Mouse (Mus musculus) B cell, adult 2 months (primary cell): Measurements from ENCODE around the gene Akap13.
A peak's percentile ranks its signal among the peaks of the same experiment; 100 is the strongest.

ENCODE experiments used
- DNase-seq, 2 experiments: peaks; one replicate each; pipeline ENCODE4 v3.0.0; 2022

The Akap13 gene

GRCm38 (mm10) chr7:75460290-75460689 lies 5.0 kb downstream of the Akap13 start:
- no peak for DNase-seq

- DNase-seq = no peak
Measured at GRCm38 (mm10) chr7:75463579-75464162, 8.3 kb downstream of the Akap13 start.

- DNase-seq = no peak
Measured at GRCm38 (mm10) chr7:75467791-75468190, 12.5 kb downstream of the Akap13 start.

DNA sequence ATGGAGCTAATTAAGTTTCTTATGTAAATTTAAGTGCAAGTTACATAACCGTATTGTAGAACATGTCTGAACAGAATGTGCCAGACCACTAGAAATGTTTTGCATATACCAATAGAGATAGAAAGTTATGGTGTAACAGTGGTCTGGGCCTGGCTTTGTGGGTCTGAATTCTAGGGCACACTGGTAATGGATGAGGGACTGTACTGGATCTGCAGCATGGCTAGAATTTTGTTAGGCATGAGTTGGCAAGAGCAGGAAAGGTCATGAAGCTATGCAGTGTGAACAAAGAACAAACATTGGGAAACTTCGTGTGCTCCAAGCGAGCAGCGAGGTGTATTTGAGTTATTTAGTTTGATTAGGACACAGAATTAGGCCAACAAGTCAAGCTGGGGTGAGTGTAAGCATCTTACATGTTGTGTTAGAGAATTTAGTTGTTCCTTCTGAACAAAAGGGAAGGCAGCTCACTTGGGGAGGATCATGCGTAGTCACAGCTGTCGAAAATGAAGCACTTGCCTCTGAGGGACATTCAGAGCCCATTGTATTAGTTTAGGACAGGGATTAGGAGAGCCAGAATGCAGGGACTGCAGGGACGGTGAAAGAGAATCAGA lies 15.1 kb downstream of the Akap13 start:
- DNase-seq = no peak

- no peak for DNase-seq
Measured at GRCm38 (mm10) chr7:75472316-75473195, 17.2 kb downstream of the Akap13 start.

DNA sequence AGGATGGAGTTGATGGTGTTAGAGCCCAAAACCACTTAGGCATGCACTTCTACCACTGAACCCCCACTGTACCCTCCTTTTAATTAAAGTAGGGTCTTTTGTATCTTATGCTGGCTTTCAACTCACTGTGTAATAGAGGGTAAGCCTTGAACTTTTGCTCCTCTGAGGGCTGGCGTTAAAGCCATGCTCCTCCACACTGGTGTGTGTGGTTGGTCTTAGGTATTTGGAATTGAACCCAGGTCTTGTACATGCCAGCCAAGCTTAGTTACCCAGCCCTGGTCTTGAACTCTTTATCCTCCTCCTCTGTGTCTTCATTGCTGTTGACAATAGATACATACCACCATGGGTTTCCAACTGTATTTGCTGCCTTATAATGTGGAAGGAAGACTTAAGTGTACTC lies 18.0 kb downstream of the Akap13 start:
- no peak for DNase-seq

DNA sequence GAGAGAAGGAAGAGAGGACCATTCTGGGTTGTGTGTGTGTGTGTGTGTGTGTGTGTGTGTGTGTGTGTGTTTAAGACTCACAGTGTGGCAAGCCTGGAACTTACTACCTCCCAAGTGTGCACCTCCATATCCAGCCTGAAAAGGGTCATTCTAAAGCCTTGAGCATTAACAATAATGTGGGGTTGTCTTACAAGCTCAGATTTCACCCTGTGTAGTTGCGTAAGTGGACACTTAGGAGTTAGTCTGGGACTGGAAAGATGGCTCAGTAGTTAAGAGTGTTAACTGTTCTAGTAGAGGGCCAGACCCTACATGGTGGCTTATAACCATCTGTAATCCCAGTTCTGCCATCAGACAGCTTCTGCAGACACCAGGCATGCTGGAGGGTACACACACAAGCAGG lies 18.7 kb downstream of the Akap13 start:
- DNase-seq = no peak

- no peak for DNase-seq
Measured at GRCm38 (mm10) chr7:75474564-75475150, 19.3 kb downstream of the Akap13 start.

DNA sequence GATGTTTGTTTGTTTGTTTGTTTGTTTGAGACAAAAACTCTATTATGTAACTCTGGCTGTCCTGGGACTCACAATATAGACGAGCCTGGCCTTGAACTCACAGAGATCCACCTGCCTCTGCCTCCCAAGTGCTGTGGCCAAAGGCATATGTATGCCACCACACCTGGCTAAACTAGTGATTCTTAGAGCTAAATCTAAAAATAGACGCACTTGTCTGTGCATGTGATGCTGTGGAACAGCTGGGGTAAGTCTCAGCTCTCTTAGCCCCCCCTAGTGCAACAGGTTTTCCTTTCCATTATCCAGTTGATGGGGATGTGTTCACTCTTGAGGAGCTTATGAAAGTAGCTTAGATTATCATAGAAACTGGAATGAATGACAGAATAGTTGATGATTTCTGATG lies 22.7 kb downstream of the Akap13 start:
- no peak for DNase-seq

DNA sequence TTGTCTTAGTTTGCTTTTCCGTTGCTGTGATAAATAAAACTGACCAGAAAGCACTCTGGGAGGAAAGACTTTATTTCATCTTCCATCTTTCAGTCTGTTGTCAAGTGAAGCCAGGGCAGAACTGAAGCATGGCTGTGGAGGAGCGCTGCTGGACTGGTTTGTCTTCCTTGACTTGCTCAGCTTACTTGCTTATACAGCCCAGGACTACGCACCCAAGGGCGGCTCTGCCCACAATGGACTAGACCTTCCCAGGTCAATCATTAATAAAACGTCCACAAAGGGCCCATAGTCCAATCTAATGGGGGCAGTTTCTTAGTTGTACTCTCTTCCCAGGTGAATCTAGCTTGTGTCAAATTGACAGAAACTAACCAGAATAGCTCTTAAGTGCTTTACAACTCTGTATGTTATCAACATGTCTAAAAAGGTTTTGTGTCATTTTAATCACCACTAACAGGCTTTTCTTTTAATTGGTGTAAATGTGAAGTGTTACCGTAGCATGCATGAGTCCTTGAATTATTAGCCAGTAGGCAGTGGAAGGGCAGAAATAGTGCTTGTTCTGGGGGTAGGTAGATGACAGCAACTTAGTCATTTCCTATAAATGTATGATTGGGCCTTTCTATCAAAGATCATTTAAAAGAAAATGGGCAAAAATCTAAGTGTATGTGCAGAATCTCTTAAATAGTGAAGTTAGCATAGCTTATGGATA lies 25.5 kb downstream of the Akap13 start:
- no peak for DNase-seq

GRCm38 (mm10) chr7:75486031-75486430 lies 30.7 kb downstream of the Akap13 start:
- DNase-seq = no peak

DNA sequence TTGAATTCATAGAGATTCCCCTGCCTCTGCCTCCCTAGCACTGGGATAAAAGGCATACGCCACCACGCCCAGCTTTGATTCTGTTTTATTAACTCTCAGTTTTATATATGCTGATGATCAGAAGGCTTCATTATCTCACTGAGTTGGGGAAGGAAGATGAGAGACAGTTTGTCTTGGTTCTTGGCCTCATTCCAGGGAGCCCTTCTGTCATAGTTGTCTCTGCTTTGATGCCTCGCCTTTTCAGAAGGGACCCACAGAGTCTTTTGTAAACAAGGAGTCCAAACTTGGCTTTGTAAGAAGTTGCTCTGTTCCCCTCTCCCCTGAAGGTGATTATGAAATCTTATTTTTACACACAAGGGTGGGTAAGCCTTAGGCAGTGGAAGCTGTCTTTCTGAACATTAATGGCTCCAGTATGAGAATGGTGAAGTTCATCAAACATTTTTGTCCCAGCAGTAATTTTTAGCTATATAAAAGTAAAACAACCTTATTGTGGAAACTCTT lies 40.7 kb downstream of the Akap13 start:
- DNase-seq = no peak

DNA sequence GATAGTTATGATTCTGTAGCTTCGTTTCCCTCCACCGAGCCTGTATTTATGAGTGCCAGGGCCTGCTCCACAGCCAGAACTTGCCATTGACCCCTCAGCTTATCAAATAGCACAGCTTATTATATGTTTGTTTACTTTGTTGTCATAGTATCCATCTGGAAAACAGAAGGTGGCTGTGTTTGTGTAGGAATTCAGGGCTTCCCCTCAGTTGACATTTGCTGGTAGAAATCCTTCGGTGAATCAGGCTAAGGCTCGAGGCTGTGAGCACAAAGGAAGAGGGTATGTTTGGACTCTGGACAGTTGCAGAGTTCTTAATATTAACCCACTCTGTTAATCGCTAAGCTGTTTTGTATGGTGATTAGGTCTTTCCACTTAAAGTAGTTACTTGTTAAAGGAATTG lies 43.3 kb downstream of the Akap13 start:
- DNase-seq = no peak

DNA sequence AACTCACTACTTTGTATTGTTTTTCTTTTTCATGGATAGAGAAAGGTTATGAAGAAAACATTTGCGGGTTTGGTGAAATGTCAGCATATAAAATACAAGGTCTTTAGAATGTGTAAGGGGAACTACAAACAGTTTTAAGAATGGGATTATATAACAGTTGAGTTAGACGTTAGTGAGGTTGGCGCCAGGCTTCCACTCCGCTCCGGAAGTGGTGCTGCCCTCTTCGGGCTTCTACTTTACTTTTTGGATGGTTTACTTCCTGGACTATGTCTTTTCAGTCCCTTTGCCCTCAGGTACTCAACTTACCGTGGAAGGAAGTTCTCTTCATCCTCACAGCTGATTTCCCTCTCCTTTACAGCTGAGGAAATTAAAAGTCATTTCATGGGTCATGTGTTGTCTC lies 43.9 kb downstream of the Akap13 start:
- DNase-seq = no peak

DNA sequence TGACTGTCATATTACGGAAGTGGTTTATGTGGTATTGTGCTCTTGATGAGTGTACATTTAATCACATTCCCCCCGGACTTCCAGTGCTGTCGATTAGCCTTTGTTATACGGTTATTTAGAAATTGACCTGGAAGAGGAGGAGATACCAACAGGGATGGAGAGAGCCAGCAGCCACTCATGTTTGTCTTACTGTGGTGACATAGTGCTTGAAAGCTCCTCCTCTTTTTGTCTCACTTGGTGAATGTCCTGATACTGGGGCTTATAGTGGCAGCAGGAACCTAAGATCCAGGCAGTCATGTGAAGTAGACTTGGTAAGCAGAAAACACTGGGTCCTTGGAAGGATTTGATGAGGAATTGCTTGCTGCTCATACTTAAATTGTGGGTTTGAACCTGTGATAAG lies 44.8 kb downstream of the Akap13 start:
- no peak for DNase-seq

DNA sequence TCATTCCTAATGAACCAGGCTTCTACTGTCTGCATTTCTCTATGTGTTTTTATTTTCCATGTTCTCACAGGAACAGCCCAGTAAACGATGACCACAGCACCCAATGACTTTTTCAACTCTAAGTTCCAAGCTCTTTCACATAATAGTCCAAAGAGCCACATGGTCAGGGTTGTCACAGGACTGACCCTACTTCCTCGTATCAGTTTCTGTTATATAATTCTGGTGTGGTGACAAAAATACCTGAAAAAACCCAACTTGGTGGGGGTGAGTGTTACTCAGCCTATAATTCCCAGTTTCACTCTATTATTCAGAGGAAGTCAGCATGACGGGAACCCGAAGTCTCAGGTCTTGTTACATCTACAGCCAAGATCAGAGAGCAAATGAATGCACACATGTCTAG lies 45.5 kb downstream of the Akap13 start:
- DNase-seq = peak; percentile 38 to 45

GRCm38 (mm10) chr7:75504524-75504923 lies 49.2 kb downstream of the Akap13 start:
- no peak for DNase-seq

DNA sequence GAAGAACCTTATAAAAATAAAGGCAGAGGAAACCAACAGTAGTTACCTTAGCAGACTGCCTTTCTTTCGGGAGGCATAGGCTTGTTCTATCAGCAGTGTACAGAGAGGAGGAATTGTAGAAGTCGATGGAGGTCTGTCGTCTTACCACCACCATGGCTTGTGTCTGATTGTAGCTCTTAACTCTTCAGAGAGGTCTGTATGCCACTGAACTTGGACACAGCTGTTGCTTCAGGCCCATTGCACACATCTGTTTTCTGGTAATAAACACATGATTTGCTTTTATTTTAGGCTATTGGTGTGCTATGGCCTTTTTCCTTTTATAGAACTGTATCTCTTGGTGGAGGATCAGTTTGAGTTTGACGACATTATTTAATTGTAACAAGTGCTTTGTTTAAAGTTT lies 51.3 kb downstream of the Akap13 start:
- DNase-seq = no peak

- no peak for DNase-seq
Measured at GRCm38 (mm10) chr7:75509085-75509873, 53.9 kb downstream of the Akap13 start.

DNA sequence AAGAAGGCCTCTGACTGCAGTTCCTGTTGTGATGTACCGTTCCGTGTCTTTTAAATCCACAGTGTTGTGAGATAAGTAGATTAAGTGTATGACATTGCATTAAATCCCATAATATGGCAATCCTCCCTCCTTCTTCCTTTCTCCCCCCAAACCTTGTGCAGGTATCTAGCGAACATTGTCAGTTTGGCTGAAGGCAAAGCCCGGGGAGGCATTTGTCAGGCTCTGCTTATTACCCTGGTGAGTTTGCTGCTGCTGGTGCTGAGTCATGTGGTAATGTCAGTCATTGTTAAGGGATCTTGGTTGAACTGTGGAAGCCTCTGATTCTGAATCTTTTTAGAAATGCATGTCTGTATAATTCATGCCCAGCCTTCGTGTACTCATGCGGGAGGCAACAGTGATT lies 60.1 kb downstream of the Akap13 start:
- no peak for DNase-seq

GRCm38 (mm10) chr7:75516716-75517619 lies 61.6 kb downstream of the Akap13 start:
- DNase-seq = no peak
